Mouse (Mus musculus): Measurements from ENCODE around the gene Rras2. TPM values are rescaled to one million over a fixed set of nuclear protein-coding genes. Genes with fewer than 3 reads are reported as not detected.

The Rras2 gene
- polyA plus RNA-seq, 1 experiment from 2014 or later = 24.5 TPM

DNA sequence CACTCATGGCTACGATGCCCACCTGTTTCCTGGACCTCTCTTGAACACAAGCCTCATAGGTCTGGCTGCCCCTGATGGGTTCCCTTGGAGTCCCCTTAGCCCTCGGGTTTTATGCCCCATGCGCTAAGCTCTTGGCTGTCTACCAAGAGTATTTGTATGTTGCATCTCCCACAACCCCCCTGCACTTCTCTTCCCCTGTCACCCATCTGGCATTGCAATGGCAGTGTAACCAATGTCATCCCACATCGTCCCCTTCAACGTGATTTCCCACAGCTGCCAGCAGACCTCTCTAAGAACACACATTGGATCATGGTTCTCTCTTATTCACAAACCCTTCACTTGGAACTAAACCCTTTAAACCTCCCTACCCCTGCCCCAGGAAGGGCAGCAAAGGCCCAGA lies 112.1 kb downstream of the Rras2 start:
- no peak overlapping the region for H3K4me2 ChIP-seq (replicated peaks; ENCODE audit: low read depth)
- no peaks in the 10 kb centered on the region for H3K4me1 ChIP-seq (replicated peaks; ENCODE audit: control insufficient read depth, insufficient read depth, low read length)
- H3K4me3 ChIP-seq (ENCODE audit: low read depth, low read length) = no peak overlapping the region
- no peak for ATAC-seq
- TF ChIP-seq CTCF (IDR thresholded peaks at IDR 0.05; ENCODE audit: low read depth) = no peak
- no peaks in the 10 kb centered on the region for H3K9me3 ChIP-seq (ENCODE audit: control insufficient read depth)
- no peak overlapping the region for H3K9ac ChIP-seq (ENCODE audit: low read depth, low read length)
- WGBS = 83% methylated on average over 5 of the region's 5 CpGs
- H3K27ac ChIP-seq (ENCODE audit: low read depth, low read length) = no peak overlapping the region
- H3K27me3 ChIP-seq (replicated peaks; ENCODE audit: control insufficient read depth, insufficient read depth, low read length) = no peaks in the 10 kb centered on the region
- no peaks in the 10 kb centered on the region for H3K36me3 ChIP-seq (ENCODE audit: control insufficient read depth, insufficient read depth)

DNA sequence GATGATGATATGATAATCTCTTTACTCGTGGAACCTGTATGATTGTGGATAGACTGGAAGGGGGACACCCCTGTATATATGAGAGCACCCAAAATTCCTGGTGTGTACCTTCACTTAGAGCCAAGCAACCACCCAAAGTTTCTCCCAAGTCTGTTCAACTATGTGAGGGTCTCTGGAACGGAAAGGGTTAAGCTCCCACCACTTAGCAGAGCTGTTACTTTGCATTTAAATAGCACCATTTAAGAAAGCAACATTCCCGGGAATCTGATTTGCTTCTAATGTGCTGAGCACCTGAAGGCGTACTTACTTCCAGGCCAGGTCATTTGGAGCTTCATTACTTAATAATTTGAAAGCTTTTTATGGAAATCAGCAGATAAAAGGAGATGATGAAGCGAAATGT lies 113.4 kb downstream of the Rras2 start:
- no peak for TF ChIP-seq CTCF (IDR thresholded peaks at IDR 0.05; ENCODE audit: low read depth)
- 31% methylated on average over 5 of the region's 5 CpGs for WGBS
- no peaks in the 10 kb centered on the region for H3K27me3 ChIP-seq (replicated peaks; ENCODE audit: control insufficient read depth, insufficient read depth, low read length)

DNA sequence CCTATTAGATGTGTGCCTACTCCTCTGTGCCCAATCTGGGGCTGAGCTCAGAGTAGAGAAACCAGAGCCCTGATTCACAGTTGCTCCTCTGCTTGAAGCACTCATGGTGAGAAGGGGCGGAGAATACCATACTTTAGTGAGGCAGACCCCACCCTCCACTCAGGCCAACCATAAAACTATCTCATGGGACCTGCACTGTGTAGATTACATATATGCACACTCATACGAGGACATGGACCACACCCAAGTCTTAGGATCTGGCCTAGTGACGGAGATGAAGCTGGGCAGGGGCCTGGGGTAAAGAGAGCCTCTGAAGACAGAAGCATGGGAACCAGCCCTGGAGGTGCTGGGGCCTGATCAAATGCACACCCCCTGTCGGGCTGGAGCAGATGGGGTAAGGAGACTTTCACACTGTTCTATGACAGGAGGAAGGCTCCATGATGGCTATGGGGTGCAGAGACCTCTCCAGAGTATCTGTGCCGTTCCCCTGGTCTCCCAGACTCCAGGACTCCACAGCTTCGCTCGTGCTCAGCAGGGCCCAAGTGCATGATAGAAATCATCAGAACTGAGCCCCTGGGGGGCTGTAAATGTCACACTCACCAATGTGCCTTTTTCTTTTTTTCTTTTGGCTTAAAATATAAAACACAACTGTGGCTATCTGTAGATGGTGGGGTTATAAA lies 119.8 kb downstream of the Rras2 start:
- Histone ChIP-seq H3K4me3 (ENCODE audit: low read depth, low read length) (no peak overlapping the region), H3K27me3 (replicated peaks; ENCODE audit: control insufficient read depth, insufficient read depth, low read length) (no peaks in the 10 kb centered on the region), H3K9ac (ENCODE audit: low read depth, low read length) (no peak overlapping the region), H3K4me1 (replicated peaks; ENCODE audit: control insufficient read depth, insufficient read depth, low read length) (no peaks in the 10 kb centered on the region), H3K27ac (ENCODE audit: low read depth, low read length) (no peak overlapping the region), H3K4me2 (replicated peaks; ENCODE audit: low read depth) (no peak overlapping the region), H3K9me3 (ENCODE audit: control insufficient read depth) (no peaks in the 10 kb centered on the region), H3K36me3 (ENCODE audit: control insufficient read depth, insufficient read depth) (no peaks in the 10 kb centered on the region)
- WGBS = 57% methylated on average over 7 of the region's 7 CpGs
- TF ChIP-seq CTCF (IDR thresholded peaks at IDR 0.05; ENCODE audit: low read depth) = no peak
- no peak for ATAC-seq

More for the DNA sequence above, 113.4 kb downstream of the Rras2 start:
- H3K4me1 ChIP-seq (replicated peaks; ENCODE audit: control insufficient read depth, insufficient read depth, low read length) = no peaks in the 10 kb centered on the region
- no peak overlapping the region for H3K4me3 ChIP-seq (ENCODE audit: low read depth, low read length)
- no peak overlapping the region for H3K9ac ChIP-seq (ENCODE audit: low read depth, low read length)
- H3K36me3 ChIP-seq (ENCODE audit: control insufficient read depth, insufficient read depth) = no peaks in the 10 kb centered on the region
- no peak for ATAC-seq
- no peak overlapping the region for H3K4me2 ChIP-seq (replicated peaks; ENCODE audit: low read depth)
- no peak overlapping the region for H3K27ac ChIP-seq (ENCODE audit: low read depth, low read length)
- no peaks in the 10 kb centered on the region for H3K9me3 ChIP-seq (ENCODE audit: control insufficient read depth)

Other genes starting within 250 kb of the Rras2 start
- 137 and 140 TPM in 2 replicates for gene Copb1, start 136.9 kb upstream of the Rras2 start, polyA plus RNA-seq (2015; fragmentation: Nextera tagmentation; extraction: Ambion mirVana)
- 205 and 212 TPM in 2 replicates for gene Psma1, start 158.3 kb upstream of the Rras2 start, polyA plus RNA-seq (2015; fragmentation: Nextera tagmentation; extraction: Ambion mirVana)